Mouse (Mus musculus) heart, adult 8-10 months (tissue): Measurements from ENCODE around the gene Mcoln1. TPM values are rescaled to one million over a fixed set of nuclear protein-coding genes. Genes with fewer than 3 reads are reported as not detected.

Source experiments
- DNase-seq: peaks from one replicate; pipeline ENCODE4 v3.0.0; 2022; ENCODE audit warnings: low spot score
- total RNA-seq, 4 experiments: library from RNA; stranded (reverse); gene quantifications; 2 replicates each; pipeline ENCODE4 v1.2.4; 2022

Gene Mcoln1
- total RNA-seq, 4 experiments from 2014 or later: 20.6 to 24.2 (median 23.3) TPM

- DNase-seq: no peak
Measured at GRCm38 (mm10) chr8:3498583-3498982, 1.7 kb upstream of the Mcoln1 start.

- no peak for DNase-seq
Measured at GRCm38 (mm10) chr8:3499751-3500150, 506 bp upstream of the Mcoln1 start.

- no peak for DNase-seq
Measured at GRCm38 (mm10) chr8:3502217-3502616, 2.0 kb downstream of the Mcoln1 start.

GRCm38 (mm10) chr8:3507979-3508754 lies 7.9 kb downstream of the Mcoln1 start:
- no peak for DNase-seq

- DNase-seq: peak; percentile 13
Measured at GRCm38 (mm10) chr8:3514681-3515247, 14.5 kb downstream of the Mcoln1 start.

GRCm38 (mm10) chr8:3515260-3515671 lies 15.0 kb downstream of the Mcoln1 start, which contains the start of gene Pnpla6:
Pnpla6 (plus strand) TSS chr8:3515384.
- peak; percentile 92 for DNase-seq

GRCm38 (mm10) chr8:3515771-3516417 lies 15.6 kb downstream of the Mcoln1 start:
- DNase-seq: peak; percentile 48

- peak; percentile 94 for DNase-seq
Measured at GRCm38 (mm10) chr8:3516450-3517116, 16.3 kb downstream of the Mcoln1 start.

- peak; percentile 47 for DNase-seq
Measured at GRCm38 (mm10) chr8:3517117-3517495, 16.8 kb downstream of the Mcoln1 start.

- DNase-seq: no peak
Measured at GRCm38 (mm10) chr8:3522007-3522697, 21.9 kb downstream of the Mcoln1 start.

- no peak for DNase-seq
Measured at GRCm38 (mm10) chr8:3530816-3531215, 30.6 kb downstream of the Mcoln1 start.

GRCm38 (mm10) chr8:3531936-3532335 lies 31.7 kb downstream of the Mcoln1 start:
- DNase-seq: no peak

- no peak for DNase-seq
Measured at GRCm38 (mm10) chr8:3536053-3536841, 36.0 kb downstream of the Mcoln1 start.

- no peak for DNase-seq
Measured at GRCm38 (mm10) chr8:3536940-3537339, 36.7 kb downstream of the Mcoln1 start.

GRCm38 (mm10) chr8:3537666-3538065 lies 37.4 kb downstream of the Mcoln1 start:
- DNase-seq: no peak

GRCm38 (mm10) chr8:3539146-3539545 lies 38.9 kb downstream of the Mcoln1 start:
- no peak for DNase-seq

- DNase-seq: no peak
Measured at GRCm38 (mm10) chr8:3540076-3540475, 39.8 kb downstream of the Mcoln1 start.

GRCm38 (mm10) chr8:3546511-3546910 lies 46.3 kb downstream of the Mcoln1 start:
- no peak for DNase-seq

GRCm38 (mm10) chr8:3552240-3552639 lies 52.0 kb downstream of the Mcoln1 start:
- DNase-seq: no peak

- no peak for DNase-seq
Measured at GRCm38 (mm10) chr8:3556114-3556513, 55.9 kb downstream of the Mcoln1 start.
